Mouse (Mus musculus) heart, embryonic 14.5 days (tissue): Measurements from ENCODE around the gene Cacna1d. TPM values are rescaled to one million over a fixed set of nuclear protein-coding genes. Genes with fewer than 3 reads are reported as not detected.

Experiments used
- ATAC-seq: fragments of 200-750 bp; cut with Nextera tagmentation; 2 replicates; pipeline ENCODE4 v1.8.0; 2017; ENCODE audit warnings: low read depth, moderate TSS enrichment; ENCODE audit not compliant: insufficient number of reproducible peaks, insufficient read depth, low FRiP score
- H3K27ac ChIP-seq, 2 experiments: fragments of 200-500 bp in 1 of 2; fragments of 300-500 bp in 1 of 2; sonication (generic) in 1 of 2; replicated peaks in 1 of 2; 2 replicates each; pipeline ENCODE4 v1.5.1; 2012 to 2014; ENCODE audit warnings: low read depth in 2 of 2, low read length in 2 of 2, control low read depth in 1 of 2, mild to moderate bottlenecking in 1 of 2, mixed read lengths in 1 of 2; ENCODE audit not compliant: control insufficient read depth in 1 of 2, insufficient read depth in 1 of 2
- H3K27me3 ChIP-seq: fragments of 300-500 bp; sonication (generic); 2 replicates; pipeline ENCODE4 v1.6.1; 2014; ENCODE audit warnings: mild to moderate bottlenecking, low read length, control low read depth; ENCODE audit not compliant: control insufficient read depth, insufficient read depth
- H3K36me3 ChIP-seq: fragments of 300-500 bp; sonication (generic); 2 replicates; pipeline ENCODE4 v1.6.1; 2014; ENCODE audit warnings: mild to moderate bottlenecking, control low read depth, low read length, mixed read lengths; ENCODE audit not compliant: control insufficient read depth, insufficient read depth
- H3K4me1 ChIP-seq, 2 experiments: fragments of 200-500 bp in 1 of 2; fragments of 300-500 bp in 1 of 2; sonication (generic) in 1 of 2; 2 replicates each; pipeline ENCODE4 v1.6.1; 2012 to 2014; ENCODE audit warnings: low read length in 2 of 2, control low read depth in 1 of 2, mixed read lengths in 1 of 2; ENCODE audit not compliant: control insufficient read depth in 2 of 2, insufficient read depth in 2 of 2
- H3K4me2 ChIP-seq: fragments of 300-500 bp; sonication (generic); 2 replicates; pipeline ENCODE4 v1.6.1; 2014; ENCODE audit warnings: mild to moderate bottlenecking, low read length
- H3K4me3 ChIP-seq, 2 experiments: fragments of 200-500 bp in 1 of 2; fragments of 300-500 bp in 1 of 2; sonication (generic) in 1 of 2; 2 replicates each; pipeline ENCODE4 v1.5.1; 2012 to 2014; ENCODE audit warnings: low read length in 2 of 2, mild to moderate bottlenecking in 2 of 2, control low read depth in 1 of 2, low read depth in 1 of 2, moderate library complexity in 1 of 2; ENCODE audit not compliant: control insufficient read depth in 1 of 2, insufficient read depth in 1 of 2
- H3K9ac ChIP-seq: fragments of 300-500 bp; sonication (generic); 2 replicates; pipeline ENCODE4 v1.6.1; 2014; ENCODE audit warnings: mild to moderate bottlenecking, low read length
- H3K9me3 ChIP-seq: fragments of 300-500 bp; sonication (generic); 2 replicates; pipeline ENCODE4 v1.6.1; 2016; ENCODE audit warnings: low read length, control low read depth; ENCODE audit not compliant: control insufficient read depth
- WGBS: fragments of 180-500 bp; shearing (Covaris S2); extraction: QIAGEN DNeasy Blood & Tissue Kit; methylation state at CpG from one replicate; pipeline ENCODE4 v1.1.7; 2014; 5-methylcytosine and 5-hydroxymethylcytosine counted together
- polyA plus RNA-seq: library from polyadenylated mRNA; unstranded; fragments of >200 nt; fragmentation: Nextera tagmentation; extraction: Ambion mirVana; gene quantifications from 2 replicates; pipeline ENCODE4 v1.2.1, GENCODE M21; 2014

The Cacna1d gene
- polyA plus RNA-seq, 1 experiment from 2014 or later = 13.1 TPM

DNA sequence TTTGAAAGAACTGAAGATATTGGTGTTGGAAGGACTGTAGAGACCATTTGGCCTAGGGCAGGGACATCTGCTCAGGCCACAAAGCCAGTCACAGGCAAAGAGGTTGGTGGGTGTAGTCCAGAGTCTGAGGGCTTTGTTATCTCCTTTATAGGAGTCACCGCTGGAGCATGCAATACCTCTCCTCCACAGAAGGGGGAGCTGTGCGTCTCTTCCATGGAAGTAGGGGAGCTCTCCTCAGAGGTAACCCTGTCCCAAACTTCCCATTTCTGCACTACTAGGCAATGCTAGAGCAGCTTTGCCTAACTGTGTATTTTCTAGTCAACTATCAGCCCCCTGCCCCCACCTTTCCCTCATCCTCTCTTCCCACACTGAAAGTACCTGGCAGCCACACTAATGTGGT lies 382.2 kb downstream of the Cacna1d start:
- no peaks in the 10 kb centered on the region for H3K27me3 ChIP-seq
- H3K9me3 ChIP-seq = no peaks in the 10 kb centered on the region
- H3K4me3 ChIP-seq = no peak overlapping the region
- H3K9ac ChIP-seq = no peak overlapping the region
- no peak for ATAC-seq
- no peaks in the 10 kb centered on the region for H3K36me3 ChIP-seq
- peaks cover 15 to 20% of the 10 kb centered on the region in 2 experiments for H3K4me1 ChIP-seq
- H3K4me2 ChIP-seq = no peak overlapping the region
- WGBS = 50% methylated on average over 2 of the region's 2 CpGs
- no peak overlapping the region for H3K27ac ChIP-seq

DNA sequence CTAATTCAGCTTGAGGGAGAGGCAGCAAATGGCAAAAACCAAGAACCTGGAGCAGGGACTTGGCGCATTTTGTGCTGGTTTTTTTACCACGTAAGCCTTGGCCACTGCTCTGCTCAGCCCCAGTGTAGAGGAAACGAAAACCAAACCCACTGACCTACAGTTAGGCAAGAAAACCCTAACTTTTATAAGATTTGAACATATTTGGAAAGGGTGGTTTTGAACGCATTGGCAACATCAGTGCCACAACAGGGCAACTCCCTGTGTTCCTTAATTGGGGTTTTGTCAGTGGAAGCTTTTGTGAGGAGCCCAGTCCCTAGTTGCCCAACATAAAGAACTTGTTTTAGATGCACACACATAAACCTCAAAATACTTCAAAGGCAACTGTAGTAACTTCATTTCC lies 384.7 kb downstream of the Cacna1d start:
- WGBS = 93% methylated on average over 4 of the region's 4 CpGs
- Histone ChIP-seq H3K4me3 (no peak overlapping the region), H3K36me3 (0 out of 2 replicates have a peak, but pooled peaks cover 4% of the 10 kb centered on the region), H3K9ac (no peak overlapping the region), H3K27me3 (no peaks in the 10 kb centered on the region), H3K4me1 (peaks cover 4 to 5% of the 10 kb centered on the region in 2 experiments; a peak in 1 of 4 replicates), H3K4me2 (no peak overlapping the region), H3K9me3 (no peaks in the 10 kb centered on the region), H3K27ac (no peak overlapping the region)
- ATAC-seq = no peak

DNA sequence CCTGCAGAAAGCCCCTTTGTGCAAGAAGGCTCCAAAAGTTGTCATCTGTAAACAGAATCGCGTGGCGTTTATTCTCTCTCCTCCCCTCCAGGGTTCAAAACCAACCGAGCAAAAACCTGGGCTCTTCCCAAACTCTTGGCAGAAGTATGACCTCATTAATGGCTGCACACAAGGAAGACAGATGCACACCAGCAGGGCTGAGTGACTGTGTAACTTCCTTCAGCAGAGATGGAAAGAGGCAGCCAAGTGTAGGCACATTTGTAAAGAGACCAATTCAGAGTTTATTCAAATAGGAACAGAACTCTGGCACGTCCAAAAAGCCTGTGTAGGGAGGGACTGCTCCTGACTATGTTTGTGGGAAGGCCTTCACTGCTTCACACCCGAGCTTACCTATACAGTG lies 385.7 kb downstream of the Cacna1d start:
- no peaks in the 10 kb centered on the region for H3K27me3 ChIP-seq
- H3K27ac ChIP-seq = no peak overlapping the region
- 83% methylated on average over 6 of the region's 6 CpGs for WGBS
- 0 out of 2 replicates have a peak, but pooled peaks cover 4% of the 10 kb centered on the region for H3K36me3 ChIP-seq
- no peak for ATAC-seq
- H3K4me2 ChIP-seq = no peak overlapping the region
- H3K9me3 ChIP-seq = no peaks in the 10 kb centered on the region
- H3K9ac ChIP-seq = no peak overlapping the region
- H3K4me1 ChIP-seq = peaks cover 4 to 5% of the 10 kb centered on the region in 2 experiments; a peak in 1 of 4 replicates
- H3K4me3 ChIP-seq = no peak overlapping the region

DNA sequence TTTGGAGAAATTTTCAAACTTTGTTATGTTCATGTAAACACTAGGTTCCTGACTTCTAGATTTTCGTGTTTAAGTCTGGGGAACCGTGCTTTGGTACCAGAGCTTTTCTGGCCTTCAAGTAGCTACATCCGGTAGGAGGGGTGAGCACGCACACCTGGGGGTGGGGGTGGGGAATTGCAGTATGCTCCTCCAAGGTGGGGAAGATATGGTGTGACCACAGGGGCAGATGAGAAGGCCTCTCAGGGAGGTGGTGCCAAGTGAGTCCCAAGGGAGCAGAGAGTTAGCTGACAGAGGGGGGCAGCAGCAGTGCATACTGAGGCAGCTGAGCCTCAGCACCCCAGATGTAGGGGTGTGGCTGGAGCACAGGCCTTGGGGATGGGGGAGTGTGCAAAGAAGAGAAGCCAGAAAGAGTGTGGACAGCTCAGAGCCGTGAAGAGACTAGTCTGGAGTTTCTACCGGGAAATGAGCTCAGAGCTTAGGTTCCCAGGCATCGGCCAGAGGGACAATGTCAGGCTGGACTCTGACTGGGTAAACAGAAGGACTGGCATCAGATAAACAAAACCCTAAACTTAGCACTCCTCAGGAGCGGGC lies 387.2 kb downstream of the Cacna1d start:
- H3K9ac ChIP-seq = peak overlapping the region; percentile 25; the same call in 1 of the 2 replicates
- no peak overlapping the region for H3K4me3 ChIP-seq
- H3K9me3 ChIP-seq = no peaks in the 10 kb centered on the region
- peaks cover 6 to 13% of the 10 kb centered on the region in 2 experiments; a peak in 3 of 4 replicates for H3K4me1 ChIP-seq
- H3K27ac ChIP-seq = no peak overlapping the region
- H3K36me3 ChIP-seq = 0 out of 2 replicates have a peak, but pooled peaks cover 4% of the 10 kb centered on the region
- 44% methylated on average over 8 of the region's 8 CpGs for WGBS
- H3K4me2 ChIP-seq = no peak overlapping the region
- no peak for ATAC-seq
- H3K27me3 ChIP-seq = no peaks in the 10 kb centered on the region

DNA sequence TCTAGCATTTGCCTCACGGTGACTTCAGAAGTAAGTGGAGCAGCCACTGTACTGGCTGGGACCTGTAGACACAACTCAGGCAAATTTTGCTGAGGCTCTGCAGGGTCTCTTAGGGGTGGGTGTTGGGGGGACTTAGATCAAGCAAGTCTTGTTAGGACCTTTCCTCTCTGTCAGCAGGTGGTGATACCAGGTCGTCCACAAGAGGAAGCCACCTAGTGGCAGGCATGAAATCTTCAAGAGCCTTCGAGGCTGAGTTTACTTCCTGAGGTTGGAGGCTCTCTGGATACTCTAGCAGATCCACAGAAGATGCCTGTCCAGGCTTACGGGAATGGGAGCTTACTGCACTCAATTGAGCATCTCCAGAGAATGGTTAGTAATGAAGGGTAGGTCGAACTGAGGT lies 394.0 kb downstream of the Cacna1d start:
- 44% methylated on average over 5 of the region's 5 CpGs for WGBS
- Histone ChIP-seq H3K4me2 (no peak overlapping the region), H3K27me3 (no peaks in the 10 kb centered on the region), H3K4me1 (peaks cover 4 to 11% of the 10 kb centered on the region in 2 experiments; a peak in 3 of 4 replicates), H3K4me3 (no peak overlapping the region), H3K9ac (no peak overlapping the region), H3K36me3 (peaks cover 9% of the 10 kb centered on the region; the same call in 1 of the 2 replicates), H3K9me3 (no peaks in the 10 kb centered on the region), H3K27ac (no peak overlapping the region)
- no peak for ATAC-seq

DNA sequence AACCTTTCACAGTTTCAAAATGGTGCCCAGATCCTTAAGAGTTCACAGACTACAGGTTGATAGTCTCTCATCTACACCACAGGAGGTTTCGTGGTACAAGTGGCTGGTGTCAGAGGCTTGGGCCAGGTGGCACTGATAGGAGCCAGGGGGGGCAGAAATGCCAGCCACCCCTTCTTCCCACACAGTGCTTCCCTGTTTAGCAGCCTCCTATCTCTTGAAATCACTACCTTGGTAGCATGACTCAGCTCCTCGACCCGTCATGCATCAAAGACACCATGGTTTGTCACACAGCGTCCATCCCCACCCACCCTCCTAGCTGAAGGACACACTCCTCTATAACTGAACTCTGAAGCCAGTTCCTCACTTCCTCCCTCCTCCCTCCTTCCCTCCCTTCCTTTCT lies 398.8 kb downstream of the Cacna1d start:
- 32% methylated on average over 4 of the region's 4 CpGs for WGBS
- H3K27ac ChIP-seq = no peak overlapping the region
- H3K27me3 ChIP-seq = no peaks in the 10 kb centered on the region
- ATAC-seq = no peak
- H3K36me3 ChIP-seq = peaks cover 8% of the 10 kb centered on the region; the same call in 1 of the 2 replicates
- no peak overlapping the region for H3K4me2 ChIP-seq
- H3K9ac ChIP-seq = no peak overlapping the region
- H3K9me3 ChIP-seq = no peaks in the 10 kb centered on the region
- no peak overlapping the region for H3K4me3 ChIP-seq
- peaks cover 2 to 5% of the 10 kb centered on the region in 2 experiments; a peak in 2 of 4 replicates for H3K4me1 ChIP-seq

DNA sequence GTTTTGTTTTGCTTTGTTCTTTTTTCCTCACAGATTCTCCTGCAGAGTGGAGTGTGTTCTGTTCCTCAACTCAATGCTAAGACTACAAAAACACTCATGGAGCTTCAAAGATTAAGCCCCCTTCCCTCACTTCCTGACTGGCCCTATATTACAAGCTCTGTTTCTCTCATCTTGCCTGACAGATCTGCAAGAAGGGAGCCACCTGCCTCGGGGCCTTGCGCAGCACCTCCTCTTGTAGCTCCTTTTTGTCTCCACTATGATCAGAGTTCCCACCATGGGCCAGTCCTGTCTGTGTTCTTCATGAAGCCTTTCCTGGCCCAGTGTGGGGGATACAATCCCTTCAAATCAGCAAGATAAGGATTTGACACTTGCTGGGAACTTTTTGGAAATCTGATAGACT lies 399.2 kb downstream of the Cacna1d start:
- Histone ChIP-seq H3K36me3 (peaks cover 8% of the 10 kb centered on the region; the same call in 1 of the 2 replicates), H3K4me3 (no peak overlapping the region), H3K4me1 (peaks cover 2 to 5% of the 10 kb centered on the region in 2 experiments; a peak in 2 of 4 replicates), H3K9ac (no peak overlapping the region), H3K4me2 (no peak overlapping the region), H3K27ac (no peak overlapping the region), H3K27me3 (no peaks in the 10 kb centered on the region), H3K9me3 (no peaks in the 10 kb centered on the region)
- 75% methylated on average over 2 of the region's 2 CpGs for WGBS
- no peak for ATAC-seq

DNA sequence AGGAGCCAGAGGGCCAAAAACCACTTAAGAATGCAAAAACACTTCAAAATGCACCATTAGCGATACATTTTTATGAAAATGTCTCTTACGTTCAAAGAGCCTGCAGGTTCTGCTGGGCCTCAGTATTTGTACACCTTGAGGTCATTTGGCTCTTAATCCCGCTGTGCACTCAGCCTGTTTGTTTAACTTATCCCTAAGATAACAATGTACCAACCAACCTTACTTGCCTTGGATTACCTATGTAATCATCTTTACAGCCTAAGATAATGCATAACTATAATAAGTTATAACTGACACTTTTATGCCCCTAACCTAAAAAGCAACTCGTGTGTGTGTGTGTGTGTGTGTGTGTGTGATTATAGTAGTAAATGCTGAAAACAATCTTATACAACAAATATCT lies 411.5 kb downstream of the Cacna1d start:
- no peaks in the 10 kb centered on the region for H3K36me3 ChIP-seq

More for the DNA sequence above, 411.5 kb downstream of the Cacna1d start:
- H3K4me2 ChIP-seq = no peak overlapping the region
- H3K4me1 ChIP-seq = peaks cover 0 to 6% of the 10 kb centered on the region in 2 experiments; a peak in 2 of 4 replicates
- no peak overlapping the region for H3K4me3 ChIP-seq
- no peak overlapping the region for H3K27ac ChIP-seq
- H3K9ac ChIP-seq = no peak overlapping the region
- whole genome bisulfite sequencing = 84% methylated on average over 4 of the region's 4 CpGs
- 0 out of 2 replicates have a peak, but pooled peaks cover 3% of the 10 kb centered on the region for H3K9me3 ChIP-seq
- no peaks in the 10 kb centered on the region for H3K27me3 ChIP-seq
- ATAC-seq = no peak
